Mouse (Mus musculus) forebrain, embryonic 11.5 days (tissue): ENCODE measurements around the gene Zzz3. TPM values are rescaled to one million over a fixed set of nuclear protein-coding genes. Genes with fewer than 3 reads are reported as not detected.

Experiments used
- ATAC-seq: fragments of 200-750 bp; cut with Nextera tagmentation; replicated peaks from 2 replicates; pipeline ENCODE4 v1.8.0; 2017; ENCODE audit warnings: moderate TSS enrichment; ENCODE audit not compliant: low FRiP score
- DNase-seq: peaks from one replicate; pipeline ENCODE4 v3.0.0-alpha.2; 2017; ENCODE audit warnings: low spot score
- H3K27ac ChIP-seq: fragments of 300-500 bp; sonication (generic); 2 replicates; pipeline ENCODE4 v1.5.1; 2014; ENCODE audit warnings: low read depth, low read length
- H3K27me3 ChIP-seq: fragments of 300-500 bp; sonication (generic); 2 replicates; pipeline ENCODE4 v1.6.1; 2014; ENCODE audit warnings: mild to moderate bottlenecking, low read length, mixed read lengths; ENCODE audit not compliant: control insufficient read depth, insufficient read depth
- H3K36me3 ChIP-seq: fragments of 300-500 bp; sonication (generic); 2 replicates; pipeline ENCODE4 v1.6.1; 2014; ENCODE audit warnings: mild to moderate bottlenecking, low read length, moderate library complexity, mixed read lengths; ENCODE audit not compliant: control insufficient read depth, insufficient read depth
- H3K4me1 ChIP-seq: fragments of 300-500 bp; sonication (generic); replicated peaks from 2 replicates; pipeline ENCODE4 v1.6.1; 2014; ENCODE audit warnings: low read length, mixed read lengths; ENCODE audit not compliant: control insufficient read depth, insufficient read depth
- H3K4me2 ChIP-seq: fragments of 300-500 bp; sonication (generic); 2 replicates; pipeline ENCODE4 v1.6.1; 2014; ENCODE audit warnings: low read depth, mild to moderate bottlenecking, low read length, moderate library complexity, mixed read lengths; ENCODE audit not compliant: severe bottlenecking
- H3K4me3 ChIP-seq: fragments of 300-500 bp; sonication (generic); 2 replicates; pipeline ENCODE4 v1.5.1; 2014; ENCODE audit warnings: low read depth, low read length
- H3K9ac ChIP-seq: fragments of 300-500 bp; sonication (generic); 2 replicates; pipeline ENCODE4 v1.6.1; 2014; ENCODE audit warnings: low read length
- H3K9me3 ChIP-seq: fragments of 300-500 bp; sonication (generic); 2 replicates; pipeline ENCODE4 v1.6.1; 2016; ENCODE audit warnings: low read length, mixed read lengths; ENCODE audit not compliant: control insufficient read depth
- WGBS: fragments of 180-500 bp; shearing (Covaris S2); extraction: QIAGEN DNeasy Blood & Tissue Kit; methylation state at CpG from one replicate; pipeline ENCODE4 v1.1.7; 2014; 5-methylcytosine and 5-hydroxymethylcytosine counted together
- polyA plus RNA-seq: library from polyadenylated mRNA; unstranded; fragments of >200 nt; fragmentation: Nextera tagmentation; extraction: Ambion mirVana; gene quantifications from 2 replicates; pipeline ENCODE4 v1.2.1, GENCODE M21; 2014

Gene Zzz3
- polyA plus RNA-seq, 1 experiment from 2014 or later = 61.4 TPM

- H3K27me3 ChIP-seq = no peaks in the 10 kb centered on the region
- no peak overlapping the region for H3K9ac ChIP-seq
- no peaks in the 10 kb centered on the region for H3K36me3 ChIP-seq
- no peaks in the 10 kb centered on the region for H3K9me3 ChIP-seq
- 87% methylated on average over 4 of the region's 4 CpGs for WGBS
- peaks cover 2% of the 10 kb centered on the region; the same call in 1 of the 2 replicates for H3K4me1 ChIP-seq
- no peak overlapping the region for H3K4me2 ChIP-seq
- H3K27ac ChIP-seq = no peak overlapping the region
- ATAC-seq (no peak), DNase-seq (no peak)
- no peak overlapping the region for H3K4me3 ChIP-seq
These were observed 43.0 kb upstream of the Zzz3 start for GRCm38 (mm10) chr3:152352289-152352688.

GRCm38 (mm10) chr3:152353434-152354177 lies 41.7 kb upstream of the Zzz3 start:
- Histone ChIP-seq H3K36me3 (no peaks in the 10 kb centered on the region), H3K27ac (no peak overlapping the region), H3K4me2 (no peak overlapping the region), H3K9ac (no peak overlapping the region), H3K27me3 (no peaks in the 10 kb centered on the region), H3K4me1 (no peaks in the 10 kb centered on the region), H3K4me3 (no peak overlapping the region), H3K9me3 (no peaks in the 10 kb centered on the region)
- DNase-seq = no peak
- no peak for ATAC-seq
- 85% methylated on average over 10 of the region's 10 CpGs for WGBS

DNA sequence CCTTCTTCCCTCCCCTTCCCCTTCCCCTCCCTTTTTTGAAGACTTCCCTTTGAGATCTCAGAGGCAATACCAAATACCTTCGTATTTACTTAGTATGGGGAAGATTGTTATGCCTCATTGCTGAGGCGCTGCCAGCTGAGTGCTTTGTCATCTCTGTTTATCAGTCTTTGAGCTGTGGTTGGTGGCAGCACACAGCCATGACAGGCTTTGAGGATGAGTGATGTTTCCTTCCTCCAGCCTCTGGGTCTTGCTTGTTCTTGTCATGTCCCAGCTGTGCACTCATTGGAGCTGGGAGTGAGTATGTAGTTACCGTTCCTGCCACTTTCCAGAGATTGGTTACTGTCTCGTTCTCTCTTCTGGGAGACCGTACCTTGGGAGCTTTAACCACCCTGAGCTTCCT lies 39.9 kb upstream of the Zzz3 start:
- no peak overlapping the region for H3K27ac ChIP-seq
- H3K9me3 ChIP-seq = no peaks in the 10 kb centered on the region
- ATAC-seq (no peak), DNase-seq (no peak)
- no peaks in the 10 kb centered on the region for H3K36me3 ChIP-seq
- H3K4me1 ChIP-seq = no peaks in the 10 kb centered on the region
- 72% methylated on average over 5 of the region's 5 CpGs for WGBS
- no peak overlapping the region for H3K4me2 ChIP-seq
- no peak overlapping the region for H3K4me3 ChIP-seq
- H3K9ac ChIP-seq = no peak overlapping the region
- H3K27me3 ChIP-seq = no peaks in the 10 kb centered on the region

DNA sequence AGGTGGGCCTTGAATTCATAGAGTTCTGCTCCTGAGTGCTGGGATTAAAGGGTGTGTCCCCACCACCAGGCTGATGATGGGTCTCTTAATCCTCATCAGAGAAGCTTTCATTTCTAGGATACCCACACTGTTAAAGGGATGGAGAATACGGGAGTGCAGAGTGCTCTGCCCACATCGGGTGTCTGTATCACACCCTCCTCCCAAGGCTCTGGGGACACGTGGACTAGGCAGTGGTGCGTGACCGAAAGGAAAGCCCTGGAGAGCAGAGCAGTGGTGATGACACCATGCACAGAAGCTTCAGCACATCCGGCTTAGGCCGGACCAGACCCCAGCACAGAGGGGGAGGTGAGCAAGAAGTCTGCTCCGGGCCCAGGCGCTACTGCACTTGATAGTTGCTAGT lies 38.5 kb upstream of the Zzz3 start:
- no peak for ATAC-seq
- no peaks in the 10 kb centered on the region for H3K9me3 ChIP-seq

DNA sequence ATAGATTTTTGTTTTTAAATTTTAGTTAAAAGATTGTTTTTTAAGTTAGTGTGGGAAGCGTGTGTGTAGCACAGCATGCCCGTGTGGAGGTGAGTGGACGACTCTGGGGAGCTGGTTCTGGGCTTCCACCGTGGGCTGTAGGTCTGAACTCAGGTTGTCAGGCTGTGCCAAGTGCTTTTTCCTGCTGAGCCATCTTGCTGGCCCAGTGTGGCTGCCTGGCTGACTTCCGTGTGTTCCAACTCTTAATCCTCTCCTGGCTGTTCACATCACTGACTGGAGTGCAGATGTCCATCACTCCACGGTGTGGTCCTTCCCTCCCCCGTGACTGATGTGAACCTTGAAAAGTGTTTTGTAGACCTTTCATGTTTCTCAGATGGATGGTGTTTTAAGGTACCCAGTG lies 36.1 kb upstream of the Zzz3 start:
- no peaks in the 10 kb centered on the region; the same call in 1 of the 2 replicates for H3K36me3 ChIP-seq

More for the DNA sequence above, 38.5 kb upstream of the Zzz3 start:
- Histone ChIP-seq H3K36me3 (no peaks in the 10 kb centered on the region), H3K9ac (no peak overlapping the region), H3K4me2 (no peak overlapping the region), H3K4me3 (no peak overlapping the region), H3K27me3 (no peaks in the 10 kb centered on the region), H3K4me1 (no peaks in the 10 kb centered on the region), H3K27ac (no peak overlapping the region)
- DNase-seq = no peak
- WGBS = 86% methylated on average over 9 of the region's 9 CpGs

DNA sequence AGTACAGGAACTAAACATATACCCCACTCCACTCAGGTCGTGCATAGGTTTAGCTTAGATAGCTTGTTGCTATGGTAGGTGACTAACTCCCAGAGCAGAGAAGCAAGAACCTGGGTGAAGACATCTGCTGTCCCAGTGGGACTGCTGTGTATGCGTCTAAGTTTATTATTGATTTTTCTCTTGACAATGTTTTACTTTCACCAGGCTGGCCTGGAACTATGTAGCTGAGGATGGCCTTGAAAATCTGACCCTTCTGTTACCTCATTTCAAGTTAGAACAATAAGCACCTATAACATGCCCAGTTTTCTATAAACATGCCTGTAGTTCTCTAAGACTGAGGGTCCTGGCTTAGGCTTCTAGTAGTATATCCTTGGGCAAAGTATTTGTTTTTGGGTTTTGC lies 31.1 kb upstream of the Zzz3 start:
- H3K9ac ChIP-seq = no peak overlapping the region
- no peak overlapping the region for H3K27ac ChIP-seq
- 96% methylated on average over 2 of the region's 2 CpGs for WGBS
- H3K4me3 ChIP-seq = no peak overlapping the region
- DNase-seq (no peak), ATAC-seq (no peak)
- no peaks in the 10 kb centered on the region for H3K4me1 ChIP-seq
- no peak overlapping the region for H3K4me2 ChIP-seq
- H3K27me3 ChIP-seq = no peaks in the 10 kb centered on the region
- no peaks in the 10 kb centered on the region; the same call in 1 of the 2 replicates for H3K36me3 ChIP-seq
- no peaks in the 10 kb centered on the region for H3K9me3 ChIP-seq

More for the DNA sequence above, 36.1 kb upstream of the Zzz3 start:
- H3K4me1 ChIP-seq = no peaks in the 10 kb centered on the region
- no peak overlapping the region for H3K4me3 ChIP-seq
- H3K9ac ChIP-seq = no peak overlapping the region
- no peak overlapping the region for H3K4me2 ChIP-seq
- H3K27ac ChIP-seq = no peak overlapping the region
- WGBS = 90% methylated on average over 7 of the region's 7 CpGs
- DNase-seq = no peak
- no peaks in the 10 kb centered on the region for H3K27me3 ChIP-seq
- ATAC-seq = no peak
- no peaks in the 10 kb centered on the region for H3K9me3 ChIP-seq

GRCm38 (mm10) chr3:152376063-152376462 lies 19.2 kb upstream of the Zzz3 start:
- Histone ChIP-seq H3K27ac (no peak overlapping the region), H3K9ac (no peak overlapping the region), H3K36me3 (peaks cover 3% of the 10 kb centered on the region; the same call in 1 of the 2 replicates), H3K4me3 (no peak overlapping the region), H3K9me3 (no peaks in the 10 kb centered on the region), H3K27me3 (no peaks in the 10 kb centered on the region), H3K4me1 (no peaks in the 10 kb centered on the region), H3K4me2 (no peak overlapping the region)
- WGBS = 94% methylated on average over 4 of the region's 4 CpGs
- DNase-seq = no peak
- no peak for ATAC-seq

DNA sequence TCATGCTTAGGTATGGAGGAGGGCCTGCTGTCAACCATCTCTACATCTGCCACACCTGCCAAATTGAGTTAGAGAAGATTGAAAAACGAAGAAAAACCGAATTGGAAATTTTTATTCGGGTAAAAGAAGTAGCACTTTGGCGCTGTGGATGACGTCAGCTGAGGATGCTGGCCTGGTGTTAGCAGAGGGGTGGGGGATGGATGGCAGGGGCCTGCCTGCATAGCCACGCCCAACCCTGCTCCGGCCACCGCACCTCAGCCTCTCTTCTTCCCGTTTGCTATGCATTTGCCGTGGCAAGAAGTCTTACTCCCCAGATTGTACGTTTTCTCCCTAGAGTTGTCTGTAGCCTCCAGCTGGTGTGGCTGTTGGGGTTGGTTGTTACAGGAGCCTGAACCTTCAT lies 11.2 kb upstream of the Zzz3 start:
- H3K9ac ChIP-seq = no peak overlapping the region
- H3K4me1 ChIP-seq = no peaks in the 10 kb centered on the region
- no peaks in the 10 kb centered on the region for H3K27me3 ChIP-seq
- no peak overlapping the region for H3K27ac ChIP-seq
- H3K36me3 ChIP-seq = no peaks in the 10 kb centered on the region; the same call in 1 of the 2 replicates
- 77% methylated on average over 11 of the region's 11 CpGs for WGBS
- ATAC-seq = no peak
- no peak overlapping the region for H3K4me3 ChIP-seq
- no peaks in the 10 kb centered on the region for H3K9me3 ChIP-seq
- no peak for DNase-seq
- no peak overlapping the region for H3K4me2 ChIP-seq
